Mouse (Mus musculus) G1E (cell line): Measurements from ENCODE around the gene Borcs6.

Experiments used
- CTCF ChIP-seq: IDR thresholded peaks from 2 replicates; pipeline ENCODE4 v1.5.1; 2012; ENCODE audit warnings: low read depth, low read length, inconsistent platforms, mixed read lengths
- GATA1 ChIP-seq: IDR thresholded peaks from 2 replicates; pipeline ENCODE4 v1.6.1; 2012; ENCODE audit warnings: borderline replicate concordance, low read length, inconsistent platforms, mixed read lengths
- GATA2 ChIP-seq: IDR thresholded peaks from 2 replicates; pipeline ENCODE4 v1.6.1; 2012; ENCODE audit warnings: low read depth, low read length, inconsistent platforms, borderline replicate concordance
- TAL1 ChIP-seq: conservative IDR thresholded peaks from 2 replicates; pipeline ENCODE4 v1.6.1; 2012; ENCODE audit warnings: low read depth, low read length, inconsistent platforms, mixed read lengths

- peak; percentile 70 for TF ChIP-seq CTCF
- TF ChIP-seq GATA1: no peak
- no peak for TF ChIP-seq TAL1
- TF ChIP-seq GATA2: no peak
Observed at GRCm38 (mm10) chr11:69035849-69036248, 23.7 kb upstream of the Borcs6 start.
